Mouse (Mus musculus): Measurements from ENCODE around the gene Ldlrad3. TPM values are rescaled to one million over a fixed set of nuclear protein-coding genes. Genes with fewer than 3 reads are reported as not detected.

Gene Ldlrad3
- total RNA-seq, 2 experiments from 2014 or later: 6.0 to 6.6 TPM

- peak; percentile 77 to 81 for DNase-seq
- intact Hi-C loops (cut with DNase I): loop anchor here (1.0 to 5.0 kb wide), 5 partner anchors 96 to 362 kb away; partner anchors contain the start of gene Ldlrad3
Observed at GRCm38 (mm10) chr2:102091516-102092350, 94.5 kb downstream of the Ldlrad3 start.

GRCm38 (mm10) chr2:102087787-102088186 is 98.4 kb downstream of the Ldlrad3 start:
- intact Hi-C loops (cut with DNase I): no loop called here

GRCm38 (mm10) chr2:102086583-102086982 is 99.6 kb downstream of the Ldlrad3 start:
- intact Hi-C loops (cut with DNase I): no loop called here
- DNase-seq: no peak

More at GRCm38 (mm10) chr2:102087787-102088186, 98.4 kb downstream of the Ldlrad3 start:
- no peak for DNase-seq

GRCm38 (mm10) chr2:102082782-102083181 is 103.4 kb downstream of the Ldlrad3 start:
- intact Hi-C loops (cut with DNase I): no loop called here

GRCm38 (mm10) chr2:102077554-102077953 is 108.6 kb downstream of the Ldlrad3 start:
- intact Hi-C loops (cut with DNase I): loop anchor here (5.0 kb wide), 1 partner anchor 375 kb away; the partner anchor contains the start of gene Fjx1
- DNase-seq: peak; percentile 59 to 71

More at GRCm38 (mm10) chr2:102082782-102083181, 103.4 kb downstream of the Ldlrad3 start:
- DNase-seq: no peak

GRCm38 (mm10) chr2:102076237-102076636 is 109.9 kb downstream of the Ldlrad3 start:
- intact Hi-C loops (cut with DNase I): loop anchor here (5.0 kb wide), 1 partner anchor 376 kb away; the partner anchor contains the start of gene Fjx1
- DNase-seq: no peak

- no peak for DNase-seq
- intact Hi-C loops (cut with DNase I): no loop called here
Observed at GRCm38 (mm10) chr2:102073266-102074037, 112.7 kb downstream of the Ldlrad3 start.

- intact Hi-C loops (cut with DNase I): no loop called here
Observed at GRCm38 (mm10) chr2:102072859-102073258, 113.3 kb downstream of the Ldlrad3 start.

GRCm38 (mm10) chr2:102071022-102071717 is 115.0 kb downstream of the Ldlrad3 start:
- DNase-seq: no peak
- intact Hi-C loops (cut with DNase I): no loop called here

More at GRCm38 (mm10) chr2:102072859-102073258, 113.3 kb downstream of the Ldlrad3 start:
- DNase-seq: no peak

GRCm38 (mm10) chr2:102064826-102065441 is 121.3 kb downstream of the Ldlrad3 start:
- DNase-seq: no peak
- intact Hi-C loops (cut with DNase I): no loop called here

GRCm38 (mm10) chr2:102063906-102064505 is 122.2 kb downstream of the Ldlrad3 start:
- intact Hi-C loops (cut with DNase I): no loop called here
- no peak for DNase-seq

GRCm38 (mm10) chr2:102062861-102063468 is 123.2 kb downstream of the Ldlrad3 start:
- intact Hi-C loops (cut with DNase I): no loop called here
- no peak for DNase-seq

- no peak for DNase-seq
- intact Hi-C loops (cut with DNase I): no loop called here
Observed at GRCm38 (mm10) chr2:102061921-102062320, 124.3 kb downstream of the Ldlrad3 start.

- DNase-seq: no peak
- intact Hi-C loops (cut with DNase I): no loop called here
Observed at GRCm38 (mm10) chr2:102057746-102058145, 128.4 kb downstream of the Ldlrad3 start.

GRCm38 (mm10) chr2:102057029-102057685 is 129.0 kb downstream of the Ldlrad3 start:
- intact Hi-C loops (cut with DNase I): no loop called here
- no peak for DNase-seq

- intact Hi-C loops (cut with DNase I): no loop called here
- DNase-seq: no peak
Observed at GRCm38 (mm10) chr2:102056144-102056543, 130.0 kb downstream of the Ldlrad3 start.

- peak; percentile 23 to 52 for DNase-seq
- intact Hi-C loops (cut with DNase I): no loop called here
Observed at GRCm38 (mm10) chr2:102052951-102053660, 133.1 kb downstream of the Ldlrad3 start.

GRCm38 (mm10) chr2:102052353-102052752 is 133.8 kb downstream of the Ldlrad3 start:
- DNase-seq: no peak
- intact Hi-C loops (cut with DNase I): no loop called here

Measured in heart, postnatal 14 days (tissue).